Mouse (Mus musculus): ENCODE results near the gene Odc1. TPM values are rescaled to one million over a fixed set of nuclear protein-coding genes. Genes with fewer than 3 reads are reported as not detected.

Gene Odc1
- polyA plus RNA-seq (2016; fragmentation: Nextera tagmentation; extraction: Ambion mirVana) = 587 and 597 TPM in 2 replicates

DNA sequence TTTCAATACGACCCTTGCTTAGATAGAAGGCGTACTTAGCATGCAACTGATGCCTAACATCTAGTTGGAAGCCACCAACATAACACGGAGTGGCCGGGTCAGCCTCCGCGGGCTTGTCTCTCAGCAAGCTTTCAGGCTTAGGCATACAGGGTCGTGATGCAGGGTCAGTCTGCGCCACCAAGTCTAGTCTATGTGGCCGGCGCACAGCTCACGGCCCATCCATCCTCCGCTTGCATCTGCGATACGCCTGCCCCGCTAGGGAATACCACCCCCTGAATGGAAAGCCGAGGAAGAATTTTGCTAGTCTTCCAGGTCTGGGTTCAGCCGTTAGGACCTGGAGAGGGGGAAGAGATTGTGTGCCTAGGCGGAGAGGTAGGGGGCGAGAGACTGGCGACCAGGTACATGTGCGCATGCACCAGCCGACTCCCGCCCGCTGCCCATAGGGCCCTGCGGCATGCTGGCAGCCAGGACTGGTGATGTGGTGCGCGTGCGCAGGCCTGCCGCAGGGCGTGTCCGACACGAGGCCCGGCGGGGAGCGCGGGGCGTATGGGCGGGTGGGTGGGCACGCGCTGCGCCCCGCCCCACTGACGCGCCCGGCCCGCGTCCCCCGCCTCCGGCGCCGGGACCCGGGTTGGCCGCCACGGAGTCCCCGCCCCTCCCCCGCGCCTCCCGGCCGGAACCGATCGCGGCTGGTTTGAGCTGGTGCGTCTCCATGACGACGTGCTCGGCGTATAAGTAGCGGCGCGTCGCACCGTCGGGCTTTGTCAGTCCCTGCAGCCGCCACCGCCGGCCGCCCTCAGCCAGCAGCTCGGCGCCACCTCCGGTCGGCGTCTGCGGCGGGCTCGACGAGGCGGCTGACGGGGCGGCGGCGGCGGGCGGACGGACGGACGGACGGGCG is at the start of gene Odc1:
Odc1 (plus strand) TSS at position 586 of the 898 bp plus-strand sequence.
- H3K27me3 ChIP-seq (replicated peaks) = no peaks in the 10 kb centered on the region
- H3K27ac ChIP-seq = peak within 1 kb of the TSS; percentile 95
- peak; percentile 94 for ATAC-seq
- WGBS (ENCODE audit: insufficient replicate concordance) = under 1% methylated on average over 81 of the region's 98 CpGs
- peaks cover 37% of the 10 kb centered on the region for H3K36me3 ChIP-seq
- no peaks in the 10 kb centered on the region for H3K9me3 ChIP-seq (replicated peaks)
- H3K4me2 ChIP-seq = peak within 1 kb of the TSS; percentile 92
- H3K4me3 ChIP-seq = peak within 1 kb of the TSS; percentile 97
- H3K4me1 ChIP-seq = peaks cover 68% of the 10 kb centered on the region
- H3K9ac ChIP-seq = peak within 1 kb of the TSS; percentile 100

DNA sequence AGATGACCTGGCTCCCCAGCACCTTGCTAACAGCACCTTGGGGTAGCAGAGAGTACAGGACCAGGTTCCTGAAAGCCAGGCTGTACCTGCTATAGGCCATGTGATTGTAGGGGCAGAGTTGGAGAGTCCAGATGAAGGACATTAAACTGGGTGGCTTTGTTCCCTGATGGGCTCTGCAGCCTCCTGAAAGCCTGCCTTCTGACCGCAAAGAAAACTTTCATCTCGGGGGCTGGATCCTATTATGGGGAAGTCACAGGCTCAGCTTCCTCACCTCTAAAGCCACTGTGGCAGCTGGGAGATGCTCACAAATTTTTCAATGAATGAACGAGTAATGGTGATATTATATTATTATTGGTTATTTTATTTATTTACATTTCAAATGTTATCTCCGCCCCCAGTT is 49.8 kb upstream of the Odc1 start:
- H3K27ac ChIP-seq = no peak overlapping the region

DNA sequence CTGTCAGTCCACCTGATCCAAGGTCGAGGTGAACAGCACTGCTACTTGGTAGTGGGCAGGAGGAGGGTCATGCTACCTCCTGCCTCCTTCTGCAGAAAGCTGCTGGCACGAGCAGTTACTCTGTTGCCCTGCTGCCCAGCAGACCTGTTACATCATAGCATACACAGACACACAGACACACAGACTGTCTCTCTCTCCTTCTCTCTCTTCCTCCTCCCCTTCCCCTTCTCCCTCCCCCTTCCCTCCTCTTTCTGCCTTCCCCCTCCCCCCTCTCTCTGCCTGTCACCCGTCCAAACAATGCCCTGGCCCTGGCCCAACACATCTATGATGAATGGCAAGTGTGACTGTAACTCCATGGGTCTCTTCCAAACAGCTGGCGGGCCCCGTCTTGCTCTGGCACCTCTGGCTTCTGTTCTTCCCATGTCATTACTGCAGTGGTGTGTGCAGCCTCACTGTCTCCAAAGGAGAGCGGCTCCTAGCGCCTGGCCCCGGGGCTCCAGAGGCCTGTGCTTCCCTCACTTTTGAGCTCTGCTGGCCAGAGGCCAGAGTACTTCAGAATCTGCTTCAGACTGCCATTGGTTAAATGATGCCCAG is 48.6 kb upstream of the Odc1 start:
- H3K27ac ChIP-seq = no peak overlapping the region
- H3K36me3 ChIP-seq = no peaks in the 10 kb centered on the region
- peak; percentile 55 for ATAC-seq
- peaks cover 36% of the 10 kb centered on the region for H3K4me1 ChIP-seq
- H3K27me3 ChIP-seq (replicated peaks) = peaks cover 24% of the 10 kb centered on the region
- 35% methylated on average over 8 of the region's 8 CpGs for WGBS (ENCODE audit: insufficient replicate concordance)
- H3K9me3 ChIP-seq (replicated peaks) = no peaks in the 10 kb centered on the region
- H3K4me3 ChIP-seq = no peak overlapping the region
- H3K4me2 ChIP-seq = no peak overlapping the region
- no peak overlapping the region for H3K9ac ChIP-seq

More for the DNA sequence above, 49.8 kb upstream of the Odc1 start:
- WGBS (ENCODE audit: insufficient replicate concordance) = 44% methylated on average over 4 of the region's 4 CpGs
- Histone ChIP-seq H3K4me2 (no peak overlapping the region), H3K9ac (no peak overlapping the region), H3K4me1 (peaks cover 36% of the 10 kb centered on the region), H3K4me3 (no peak overlapping the region), H3K36me3 (no peaks in the 10 kb centered on the region), H3K9me3 (replicated peaks) (no peaks in the 10 kb centered on the region), H3K27me3 (replicated peaks) (peaks cover 24% of the 10 kb centered on the region)
- ATAC-seq = no peak

DNA sequence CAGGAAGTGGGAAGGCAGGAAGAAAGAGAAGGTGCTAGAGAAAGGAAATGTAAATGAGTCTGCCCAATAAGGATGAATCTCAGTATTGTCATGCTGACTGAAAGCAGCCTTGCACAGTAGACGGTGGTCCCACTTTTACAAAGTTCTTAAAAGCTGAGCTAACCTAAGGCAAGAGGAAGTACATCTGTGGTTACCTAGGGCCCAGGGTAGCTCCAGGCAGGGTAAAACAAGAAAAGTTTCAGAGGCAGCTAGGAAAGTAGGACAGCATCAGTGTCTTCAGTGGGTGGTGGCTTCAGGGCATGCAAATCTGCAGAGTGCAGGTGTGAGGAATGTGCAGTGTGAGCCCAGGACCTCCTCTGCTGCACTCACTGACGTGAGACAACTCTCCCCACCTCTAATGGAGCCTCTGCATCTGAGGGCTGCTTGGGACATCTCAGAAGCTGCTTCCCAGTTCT is 38.9 kb upstream of the Odc1 start:
- Histone ChIP-seq H3K9ac (peak overlapping the region; percentile 9; the same call in 1 of the 2 replicates), H3K36me3 (no peaks in the 10 kb centered on the region), H3K27ac (peak overlapping the region; percentile 89), H3K4me1 (peaks cover 57% of the 10 kb centered on the region), H3K4me3 (peak overlapping the region; percentile 14; the same call in 1 of the 2 replicates), H3K9me3 (replicated peaks) (no peaks in the 10 kb centered on the region), H3K27me3 (replicated peaks) (peaks cover 47% of the 10 kb centered on the region), H3K4me2 (peak overlapping the region; percentile 62)
- ATAC-seq = peak; percentile 66
- 8% methylated on average over 2 of the region's 2 CpGs for WGBS (ENCODE audit: insufficient replicate concordance)

DNA sequence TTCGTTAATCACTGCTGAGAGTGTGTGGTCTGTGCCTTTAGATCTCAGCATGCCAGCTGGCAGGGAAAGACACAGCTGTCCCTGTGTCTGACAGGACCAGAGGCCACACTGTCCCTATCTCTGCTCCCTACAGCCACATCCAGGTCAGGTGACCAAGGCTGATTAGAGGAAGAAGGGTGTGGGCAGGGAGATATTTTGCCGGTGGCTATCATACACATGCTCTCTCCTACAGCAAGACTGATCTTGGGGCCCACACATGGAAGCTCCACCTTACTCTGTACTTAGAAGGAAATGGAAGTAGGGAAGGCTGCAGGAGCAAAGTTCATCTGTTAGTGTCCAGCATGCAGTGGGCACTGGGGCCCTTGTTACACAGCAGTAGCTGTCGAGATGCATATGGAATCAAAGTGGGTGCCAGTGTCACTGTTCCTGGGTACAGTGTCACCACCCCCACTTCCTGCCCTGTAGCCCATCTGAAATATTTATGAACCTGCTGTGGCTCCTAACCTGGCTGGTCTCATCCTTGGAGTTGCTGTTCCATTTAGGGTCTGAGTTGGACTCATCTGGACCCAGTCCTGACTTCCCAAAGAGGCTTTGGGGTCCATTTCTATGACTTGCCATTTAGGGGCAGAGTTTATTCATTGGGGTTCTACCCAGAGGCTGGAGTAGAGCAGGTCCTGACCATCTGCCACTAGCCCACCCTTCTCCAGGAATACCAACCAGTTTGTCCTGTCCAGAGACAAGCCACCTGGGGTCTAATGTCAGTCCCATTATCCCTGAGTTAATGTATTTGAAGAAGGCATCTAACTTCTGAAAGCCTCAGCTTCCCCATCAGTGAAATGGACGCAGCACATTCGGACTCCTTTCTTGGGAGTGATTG is 38.2 kb upstream of the Odc1 start:
- Histone ChIP-seq H3K9ac (peak overlapping the region; percentile 68), H3K4me3 (peak overlapping the region; percentile 24)

DNA sequence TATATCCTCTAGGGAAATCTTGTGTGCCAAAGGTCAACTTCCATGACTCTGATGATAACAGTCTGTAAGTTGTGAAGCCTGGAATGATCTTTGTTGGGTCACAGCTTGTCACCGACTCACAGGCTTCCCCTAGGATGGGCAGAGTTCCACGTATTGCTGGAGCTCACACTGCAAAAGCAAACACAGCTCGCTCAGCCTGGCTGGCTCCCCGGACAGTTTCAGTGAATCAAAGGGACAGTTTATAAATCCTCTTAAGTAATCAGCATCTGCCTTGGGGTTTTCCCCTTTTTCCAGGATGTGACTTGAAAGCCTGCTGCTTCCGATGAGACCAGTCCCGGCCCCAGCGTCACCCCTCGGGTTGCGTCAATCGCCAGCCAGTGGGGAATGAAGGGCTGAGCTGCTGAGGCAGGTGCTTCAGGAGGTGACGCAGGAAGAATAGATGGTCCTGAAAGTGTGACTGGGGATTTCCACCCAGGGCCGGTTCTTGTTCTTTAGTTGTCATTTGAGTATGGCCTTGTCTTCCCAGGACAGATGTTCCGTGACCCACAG is 37.5 kb upstream of the Odc1 start:
- Histone ChIP-seq H3K4me3 (0 out of 2 replicates have a peak overlapping the region, but pooled peaks have one; percentile 24), H3K36me3 (no peaks in the 10 kb centered on the region), H3K9me3 (replicated peaks) (no peaks in the 10 kb centered on the region), H3K4me2 (peak overlapping the region; percentile 62), H3K4me1 (peaks cover 62% of the 10 kb centered on the region), H3K27ac (peak overlapping the region; percentile 89), H3K27me3 (replicated peaks) (peaks cover 48% of the 10 kb centered on the region), H3K9ac (peak overlapping the region; percentile 68)
- ATAC-seq = no peak
- WGBS (ENCODE audit: insufficient replicate concordance) = 18% methylated on average over 13 of the region's 13 CpGs

More for the DNA sequence above, 38.2 kb upstream of the Odc1 start:
- Histone ChIP-seq H3K9me3 (replicated peaks) (no peaks in the 10 kb centered on the region), H3K4me1 (peaks cover 62% of the 10 kb centered on the region), H3K36me3 (no peaks in the 10 kb centered on the region), H3K27ac (peak overlapping the region; percentile 89), H3K4me2 (peak overlapping the region; percentile 62), H3K27me3 (replicated peaks) (peaks cover 48% of the 10 kb centered on the region)
- WGBS (ENCODE audit: insufficient replicate concordance) = 31% methylated on average over 5 of the region's 5 CpGs
- ATAC-seq = peak; percentile 99

DNA sequence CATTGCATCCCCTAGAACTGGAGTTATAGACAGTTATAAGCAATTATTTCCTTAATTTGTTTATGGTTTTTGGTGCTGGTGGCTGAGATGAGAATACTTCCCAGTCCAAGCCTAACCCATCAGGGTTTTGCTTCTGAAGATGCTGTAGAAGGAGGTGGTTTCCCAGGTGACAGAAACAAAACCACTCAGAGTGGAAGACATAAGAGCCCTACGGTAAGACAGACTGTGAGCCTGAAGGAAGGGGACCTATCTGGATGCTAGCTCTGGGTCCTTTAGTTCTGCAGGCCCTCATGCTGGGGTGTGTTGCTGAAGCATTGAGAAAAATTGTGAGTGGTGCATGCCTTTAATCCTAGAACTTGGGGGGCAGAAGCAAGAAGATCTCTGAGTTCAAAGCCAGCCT is 35.3 kb upstream of the Odc1 start:
- no peak for ATAC-seq
- H3K4me1 ChIP-seq = peaks cover 62% of the 10 kb centered on the region
- WGBS (ENCODE audit: insufficient replicate concordance) = 80% methylated on average over 1 of the region's 1 CpGs

DNA sequence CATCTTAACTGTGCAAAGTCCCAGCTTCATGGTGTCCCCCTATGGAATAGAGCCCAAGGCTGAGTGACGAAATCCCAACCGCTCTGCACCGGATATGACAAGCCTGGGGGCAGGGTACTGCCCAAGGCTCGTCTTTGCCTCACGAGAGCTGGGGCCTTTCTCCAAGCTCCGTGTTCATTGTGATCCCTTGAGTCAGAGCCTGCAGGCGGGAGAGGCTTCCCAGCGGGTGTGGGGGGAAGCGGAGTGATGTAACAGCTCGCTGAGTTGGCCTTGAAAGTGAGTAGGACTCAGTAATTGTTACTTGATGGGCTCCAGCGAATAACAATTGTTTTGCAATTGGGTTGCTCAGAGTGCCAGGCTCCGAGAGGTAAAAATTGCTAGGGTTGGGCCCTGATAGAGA is 34.4 kb upstream of the Odc1 start:
- ATAC-seq = no peak
- H3K4me2 ChIP-seq = no peak overlapping the region

More for the DNA sequence above, 35.3 kb upstream of the Odc1 start:
- no peak overlapping the region for H3K4me2 ChIP-seq
- H3K4me3 ChIP-seq = no peak overlapping the region
- H3K27ac ChIP-seq = no peak overlapping the region
- H3K9ac ChIP-seq = no peak overlapping the region
- no peaks in the 10 kb centered on the region for H3K36me3 ChIP-seq
- H3K9me3 ChIP-seq (replicated peaks) = no peaks in the 10 kb centered on the region
- peaks cover 50% of the 10 kb centered on the region for H3K27me3 ChIP-seq (replicated peaks)

DNA sequence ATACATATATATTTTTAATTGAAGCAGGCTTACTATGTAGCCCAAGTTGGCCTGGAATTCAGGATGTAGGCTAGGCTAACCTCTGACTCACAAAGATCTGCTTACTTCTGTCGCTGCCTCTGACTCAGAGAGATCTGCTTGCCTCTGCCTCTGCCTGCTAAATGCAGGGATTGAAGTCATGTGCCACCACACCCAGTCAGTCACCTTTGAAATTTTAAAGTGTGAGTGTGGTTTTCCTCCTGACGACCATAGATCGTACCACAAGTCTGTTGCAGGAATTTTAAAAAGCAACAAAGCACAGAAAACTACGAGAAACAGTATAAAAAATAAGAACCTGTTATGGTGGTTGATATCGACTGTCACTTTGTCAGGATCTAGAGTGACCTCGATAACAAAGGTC is 33.6 kb upstream of the Odc1 start:
- ATAC-seq = no peak
- Histone ChIP-seq H3K4me3 (no peak overlapping the region), H3K4me1 (peaks cover 49% of the 10 kb centered on the region), H3K4me2 (no peak overlapping the region), H3K27me3 (replicated peaks) (peaks cover 53% of the 10 kb centered on the region), H3K27ac (no peak overlapping the region), H3K9me3 (replicated peaks) (no peaks in the 10 kb centered on the region), H3K9ac (no peak overlapping the region), H3K36me3 (no peaks in the 10 kb centered on the region)
- 60% methylated on average over 6 of the region's 6 CpGs for WGBS (ENCODE audit: insufficient replicate concordance)

More for the DNA sequence above, 34.4 kb upstream of the Odc1 start:
- 38% methylated on average over 12 of the region's 12 CpGs for WGBS (ENCODE audit: insufficient replicate concordance)
- Histone ChIP-seq H3K9ac (peak overlapping the region; percentile 23; the same call in 1 of the 2 replicates), H3K36me3 (no peaks in the 10 kb centered on the region), H3K27ac (no peak overlapping the region), H3K9me3 (replicated peaks) (no peaks in the 10 kb centered on the region), H3K4me3 (no peak overlapping the region), H3K27me3 (replicated peaks) (peaks cover 46% of the 10 kb centered on the region), H3K4me1 (peaks cover 58% of the 10 kb centered on the region)

DNA sequence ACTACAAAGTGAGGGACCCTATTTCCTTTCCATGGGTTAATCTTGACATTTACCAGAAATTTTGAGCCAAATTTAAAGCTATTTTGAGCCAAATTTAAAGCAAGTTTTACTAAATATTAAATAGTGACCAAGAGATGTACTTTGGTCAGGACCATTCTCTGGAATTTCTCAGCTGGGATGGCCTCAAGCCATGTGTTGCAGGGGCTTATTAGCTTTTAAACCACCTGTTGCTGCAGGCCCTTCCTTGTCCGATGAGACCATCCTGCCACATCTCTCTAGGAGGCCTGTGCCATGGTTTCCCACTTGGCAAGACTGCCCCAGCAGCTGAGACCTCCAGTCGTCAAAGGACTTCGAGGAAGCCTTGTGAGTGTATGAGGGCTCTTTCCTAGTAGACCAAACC is 15.4 kb upstream of the Odc1 start:
- H3K4me2 ChIP-seq = no peak overlapping the region
- no peak overlapping the region for H3K9ac ChIP-seq
- no peak overlapping the region for H3K4me3 ChIP-seq
- no peaks in the 10 kb centered on the region for H3K27me3 ChIP-seq (replicated peaks)
- H3K36me3 ChIP-seq = no peaks in the 10 kb centered on the region
- peaks cover 35% of the 10 kb centered on the region for H3K4me1 ChIP-seq
- WGBS (ENCODE audit: insufficient replicate concordance) = 79% methylated on average over 3 of the region's 3 CpGs
- no peak overlapping the region for H3K27ac ChIP-seq
- H3K9me3 ChIP-seq (replicated peaks) = no peaks in the 10 kb centered on the region
- ATAC-seq = no peak

DNA sequence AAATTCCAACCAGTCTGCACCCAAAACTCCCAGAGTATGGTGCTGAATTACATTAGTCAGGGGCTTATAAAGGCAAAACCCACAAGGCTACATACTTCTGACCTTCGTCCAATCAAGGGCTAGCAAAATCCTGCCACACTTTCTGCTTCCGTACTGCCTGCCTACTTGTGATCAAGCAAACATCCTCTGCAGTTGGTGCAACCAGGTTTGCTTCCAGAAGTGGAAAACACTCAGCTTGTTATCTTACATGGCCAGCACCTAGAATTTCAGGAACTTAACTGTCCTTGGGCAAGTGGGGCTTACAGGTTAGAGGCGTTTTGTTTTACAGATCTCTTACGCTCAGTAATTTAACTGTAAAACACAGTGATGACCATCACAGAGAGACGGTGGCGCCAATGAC is 14.9 kb upstream of the Odc1 start:
- Histone ChIP-seq H3K4me1 (peaks cover 35% of the 10 kb centered on the region), H3K9me3 (replicated peaks) (no peaks in the 10 kb centered on the region), H3K27ac (peak overlapping the region; percentile 50), H3K4me3 (no peak overlapping the region), H3K27me3 (replicated peaks) (no peaks in the 10 kb centered on the region), H3K36me3 (no peaks in the 10 kb centered on the region), H3K4me2 (peak overlapping the region; percentile 14; the same call in 1 of the 2 replicates), H3K9ac (peak overlapping the region; percentile 29; the same call in 1 of the 2 replicates)
- WGBS (ENCODE audit: insufficient replicate concordance) = 40% methylated on average over 6 of the region's 6 CpGs
- peak; percentile 43 for ATAC-seq

Measured in liver, embryonic 12.5 days (tissue).